In genomic region chr2:42661656-42662315, GRCm38 (mm10) we compare ENCODE assay signal across 12 mouse cellular contexts. TPM values are rescaled to one million over a fixed set of nuclear protein-coding genes. Genes with fewer than 3 reads are reported as not detected.
DNase-seq lines count a peak whose midpoint lies in the region; ATAC-seq lines count a peak whose summit lies in the region.
"Had no signal": no experiment of that assay in that cellular context is flagged by ENCODE, and none has a peak within 500 bp of the region (broad histone marks: within the 10 kb centered on the region; RNA-seq: fewer than 3 reads in every experiment).

No protein-coding gene starts in this region.

- no peaks in the 10 kb centered on the region for H3K4me1 ChIP-seq in hindbrain, embryonic 11.5 days (replicated peaks; ENCODE audit: control insufficient read depth, insufficient read depth, low read length)
- H3K4me1 ChIP-seq in hindbrain, embryonic 10.5 days (replicated peaks): no peaks in the 10 kb centered on the region
- no peaks in the 10 kb centered on the region for H3K4me1 ChIP-seq in neural tube, embryonic 11.5 days (ENCODE audit: control insufficient read depth, insufficient read depth, low read length)
- no peaks in the 10 kb centered on the region for H3K4me1 ChIP-seq in neural tube, embryonic 15.5 days
- H3K4me1 ChIP-seq: embryonic facial prominence, embryonic 12.5 days; limb, embryonic 13.5 days had no signal

- ATAC-seq in hindbrain, embryonic 11.5 days (ENCODE audit: low FRiP score): no peak
- no peak for ATAC-seq in neural tube, embryonic 11.5 days (ENCODE audit: insufficient read depth, low FRiP score, low TSS enrichment)
- ATAC-seq in neural tube, embryonic 15.5 days (ENCODE audit: low FRiP score): no peak

- WGBS in hindbrain, embryonic 11.5 days: 38% methylated on average over 10 of the region's 10 CpGs
- WGBS in hindbrain, embryonic 10.5 days: 40% methylated on average over 10 of the region's 10 CpGs
- 37% methylated on average over 10 of the region's 10 CpGs for WGBS in neural tube, embryonic 11.5 days
- 38% methylated on average over 10 of the region's 10 CpGs for WGBS in neural tube, embryonic 15.5 days

- H3K36me3 ChIP-seq in hindbrain, embryonic 11.5 days (ENCODE audit: control insufficient read depth, insufficient read depth, low read length): no peaks in the 10 kb centered on the region
- no peaks in the 10 kb centered on the region for H3K36me3 ChIP-seq in hindbrain, embryonic 10.5 days
- no peaks in the 10 kb centered on the region for H3K36me3 ChIP-seq in neural tube, embryonic 11.5 days (ENCODE audit: control insufficient read depth, insufficient read depth, low read length)
- no peaks in the 10 kb centered on the region for H3K36me3 ChIP-seq in neural tube, embryonic 15.5 days
- H3K36me3 ChIP-seq: embryonic facial prominence, embryonic 12.5 days; limb, embryonic 13.5 days had no signal

- H3K27ac ChIP-seq in hindbrain, embryonic 11.5 days (ENCODE audit: low read depth, low read length): no peak overlapping the region
- no peak overlapping the region for H3K27ac ChIP-seq in hindbrain, embryonic 10.5 days
- H3K27ac ChIP-seq in neural tube, embryonic 11.5 days (ENCODE audit: low read depth, low read length): no peak overlapping the region
- H3K27ac ChIP-seq in neural tube, embryonic 15.5 days (replicated peaks): no peak overlapping the region
- H3K27ac ChIP-seq: embryonic facial prominence, embryonic 12.5 days; limb, embryonic 13.5 days had no signal

- no peak overlapping the region for H3K4me2 ChIP-seq in hindbrain, embryonic 11.5 days (replicated peaks; ENCODE audit: low read depth, low read length)
- no peak overlapping the region for H3K4me2 ChIP-seq in neural tube, embryonic 11.5 days (ENCODE audit: low read depth)
- no peak overlapping the region for H3K4me2 ChIP-seq in neural tube, embryonic 15.5 days
- H3K4me2 ChIP-seq: embryonic facial prominence, embryonic 12.5 days; limb, embryonic 13.5 days had no signal

- no peak overlapping the region for H3K9ac ChIP-seq in hindbrain, embryonic 11.5 days (ENCODE audit: low read depth, low read length)
- H3K9ac ChIP-seq in neural tube, embryonic 11.5 days (ENCODE audit: low read length): no peak overlapping the region
- no peak overlapping the region for H3K9ac ChIP-seq in neural tube, embryonic 15.5 days (replicated peaks)
- H3K9ac ChIP-seq: embryonic facial prominence, embryonic 12.5 days; limb, embryonic 13.5 days had no signal

- no peak overlapping the region for H3K4me3 ChIP-seq in hindbrain, embryonic 11.5 days (ENCODE audit: low read depth, low read length)
- H3K4me3 ChIP-seq in hindbrain, embryonic 10.5 days: no peak overlapping the region
- H3K4me3 ChIP-seq in neural tube, embryonic 11.5 days (ENCODE audit: low read depth, low read length): no peak overlapping the region
- no peak overlapping the region for H3K4me3 ChIP-seq in neural tube, embryonic 15.5 days (replicated peaks)
- H3K4me3 ChIP-seq: embryonic facial prominence, embryonic 12.5 days; limb, embryonic 13.5 days had no signal

- H3K27me3 ChIP-seq in hindbrain, embryonic 11.5 days (ENCODE audit: control insufficient read depth, insufficient read depth, low read length): no peaks in the 10 kb centered on the region
- H3K27me3 ChIP-seq in hindbrain, embryonic 10.5 days (ENCODE audit: insufficient read depth, poor library complexity, severe bottlenecking): no peaks in the 10 kb centered on the region
- H3K27me3 ChIP-seq in neural tube, embryonic 11.5 days (ENCODE audit: control insufficient read depth, insufficient read depth, low read length): no peaks in the 10 kb centered on the region
- no peaks in the 10 kb centered on the region for H3K27me3 ChIP-seq in neural tube, embryonic 15.5 days (replicated peaks)
- H3K27me3 ChIP-seq: embryonic facial prominence, embryonic 12.5 days had no signal

- DNase-seq in hindbrain, embryonic 11.5 days (ENCODE audit: low spot score): peak; percentile 65
- no peak for DNase-seq in hindbrain, embryonic 10.5 days (ENCODE audit: low spot score)
- DNase-seq in neural tube, embryonic 11.5 days (ENCODE audit: low spot score): peak; percentile 14
- peak; percentile 71 for DNase-seq in embryo, embryonic 10.5 days (ENCODE audit: low spot score)
- no peak for DNase-seq in T-cell, adult 2 months (ENCODE audit: low spot score)
- no peak for DNase-seq in right cerebral cortex, postnatal 14 days
- no peak for DNase-seq in B cell, adult 2 months
- DNase-seq: right cerebral cortex, postnatal 25 days; thymus, postnatal 14 days had no signal

- H3K9me3 ChIP-seq in hindbrain, embryonic 11.5 days (ENCODE audit: control insufficient read depth, low read length): no peaks in the 10 kb centered on the region
- no peaks in the 10 kb centered on the region for H3K9me3 ChIP-seq in hindbrain, embryonic 10.5 days
- no peaks in the 10 kb centered on the region for H3K9me3 ChIP-seq in neural tube, embryonic 11.5 days (ENCODE audit: control insufficient read depth, low read length)
- H3K9me3 ChIP-seq in neural tube, embryonic 15.5 days (replicated peaks): no peaks in the 10 kb centered on the region
- H3K9me3 ChIP-seq: embryonic facial prominence, embryonic 12.5 days; limb, embryonic 13.5 days had no signal

RNA-seq across cellular contexts. Expression of gene Lrp1b, which starts 8.4 kb away (rescaled TPM):
- 2.6 and 3.6 TPM in 2 replicates for polyA plus RNA-seq in hindbrain, embryonic 11.5 days (2014; fragmentation: Nextera tagmentation; extraction: Ambion mirVana)
- polyA plus RNA-seq in hindbrain, embryonic 10.5 days (2016; fragmentation: Nextera tagmentation; extraction: Ambion mirVana): 1.8 and 3.1 TPM in 2 replicates
- 1.6 TPM in 2 replicates for polyA plus RNA-seq in neural tube, embryonic 11.5 days (2014; fragmentation: Nextera tagmentation; extraction: Ambion mirVana)
- polyA plus RNA-seq in neural tube, embryonic 15.5 days (2015; fragmentation: Nextera tagmentation; extraction: Ambion mirVana): 15.5 and 19.9 TPM in 2 replicates

Comparison
In these comparisons a context has a peak if more than half of its experiments do, and no peak if none do; other contexts are left out.
1. DNase-seq: peak in hindbrain, embryonic 11.5 days (single experiment), neural tube, embryonic 11.5 days (single experiment) and embryo, embryonic 10.5 days (single experiment); none in hindbrain, embryonic 10.5 days (single experiment), T-cell, adult 2 months (single experiment), right cerebral cortex, postnatal 14 days (single experiment) and B cell, adult 2 months (0 of 2).